Mouse (Mus musculus) heart, postnatal 0 days (tissue): Measurements from ENCODE around the gene Arl15. TPM values are rescaled to one million over a fixed set of nuclear protein-coding genes. Genes with fewer than 3 reads are reported as not detected.

Source experiments
- ATAC-seq: fragments of 200-750 bp; cut with Nextera tagmentation; 2 replicates; pipeline ENCODE4 v1.8.0; 2017; ENCODE audit warnings: low read depth, moderate number of reproducible peaks, moderate library complexity; ENCODE audit not compliant: insufficient read depth
- DNase-seq: peaks from one replicate; pipeline ENCODE4 v3.0.0-alpha.2; 2016; ENCODE audit warnings: low spot score
- H3K27ac ChIP-seq: fragments of 300-500 bp; sonication (generic); 2 replicates; pipeline ENCODE4 v1.5.1; 2014; ENCODE audit warnings: low read depth, mild to moderate bottlenecking
- H3K27me3 ChIP-seq: fragments of 300-500 bp; sonication (generic); 2 replicates; pipeline ENCODE4 v1.6.1; 2014; ENCODE audit warnings: low read length, mixed read lengths; ENCODE audit not compliant: control insufficient read depth, insufficient read depth
- H3K36me3 ChIP-seq: fragments of 300-500 bp; sonication (generic); replicated peaks from 2 replicates; pipeline ENCODE4 v1.6.1; 2014; ENCODE audit warnings: low read length, mixed read lengths; ENCODE audit not compliant: control insufficient read depth, insufficient read depth
- H3K4me1 ChIP-seq: fragments of 300-500 bp; sonication (generic); 2 replicates; pipeline ENCODE4 v1.6.1; 2014; ENCODE audit warnings: antibody characterized with exemption; ENCODE audit not compliant: control insufficient read depth, insufficient read depth
- H3K4me2 ChIP-seq: fragments of 300-500 bp; sonication (generic); 2 replicates; pipeline ENCODE4 v1.6.1; 2014; ENCODE audit warnings: low read depth, mild to moderate bottlenecking, low read length, moderate library complexity
- H3K4me3 ChIP-seq: fragments of 300-500 bp; sonication (generic); 2 replicates; pipeline ENCODE4 v1.5.1; 2014; ENCODE audit warnings: low read depth, low read length
- H3K9ac ChIP-seq: fragments of 300-500 bp; sonication (generic); replicated peaks from 2 replicates; pipeline ENCODE4 v1.6.1; 2014; ENCODE audit warnings: low read depth, low read length, mixed read lengths
- H3K9me3 ChIP-seq: fragments of 300-500 bp; sonication (generic); replicated peaks from 2 replicates; pipeline ENCODE4 v1.6.1; 2016; ENCODE audit warnings: low read length; ENCODE audit not compliant: control insufficient read depth
- CTCF ChIP-seq: IDR thresholded peaks from 2 replicates; pipeline ENCODE4 v1.5.1; 2016; ENCODE audit warnings: antibody characterized with exemption, control low read depth, low read depth
- EP300 ChIP-seq: IDR thresholded peaks from 2 replicates; pipeline ENCODE4 v1.6.1; 2016; ENCODE audit warnings: antibody characterized with exemption, low read depth
- WGBS: fragments of 180-500 bp; shearing (Covaris S2); extraction: QIAGEN DNeasy Blood & Tissue Kit; methylation state at CpG from one replicate; pipeline ENCODE4 v1.1.7; 2014; 5-methylcytosine and 5-hydroxymethylcytosine counted together
- polyA plus RNA-seq: library from polyadenylated mRNA; unstranded; fragments of >200 nt; fragmentation: Nextera tagmentation; extraction: Ambion mirVana; gene quantifications from 2 replicates; pipeline ENCODE4 v1.2.1, GENCODE M21; 2015
- total RNA-seq: library from RNA; depleted of rRNA; stranded (reverse); fragments of >200 nt; gene quantifications from 2 replicates; pipeline ENCODE4 v1.2.3, GENCODE M21; 2014; ENCODE audit warnings: low replicate concordance

Arl15 gene
- total and polyA plus RNA-seq, 2 experiments from 2014 or later, result 3.9 to 16.5 TPM

DNA sequence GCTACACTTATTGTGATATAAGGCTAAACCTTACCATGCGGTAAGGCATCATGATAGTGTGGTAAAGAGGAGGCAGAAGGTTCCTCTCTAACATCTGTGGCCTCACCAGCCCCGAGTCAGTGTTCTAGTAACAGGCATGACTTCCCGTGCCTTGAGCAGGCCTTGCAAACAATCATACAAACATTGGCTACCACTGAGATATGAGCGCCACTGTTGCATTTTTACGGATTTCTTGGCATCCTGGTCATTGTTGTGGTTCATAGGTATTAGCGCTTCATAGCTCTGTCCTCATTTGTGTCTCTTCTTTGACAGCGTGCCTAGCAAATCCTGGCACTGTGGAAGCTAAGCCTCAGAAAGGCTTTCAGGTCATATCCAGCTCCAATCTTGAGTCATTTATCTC is 24.7 kb downstream of the Arl15 start:
- no peak for TF ChIP-seq CTCF
- TF ChIP-seq EP300, result no peak
- H3K36me3 ChIP-seq, result no peaks in the 10 kb centered on the region
- no peak for ATAC-seq

DNA sequence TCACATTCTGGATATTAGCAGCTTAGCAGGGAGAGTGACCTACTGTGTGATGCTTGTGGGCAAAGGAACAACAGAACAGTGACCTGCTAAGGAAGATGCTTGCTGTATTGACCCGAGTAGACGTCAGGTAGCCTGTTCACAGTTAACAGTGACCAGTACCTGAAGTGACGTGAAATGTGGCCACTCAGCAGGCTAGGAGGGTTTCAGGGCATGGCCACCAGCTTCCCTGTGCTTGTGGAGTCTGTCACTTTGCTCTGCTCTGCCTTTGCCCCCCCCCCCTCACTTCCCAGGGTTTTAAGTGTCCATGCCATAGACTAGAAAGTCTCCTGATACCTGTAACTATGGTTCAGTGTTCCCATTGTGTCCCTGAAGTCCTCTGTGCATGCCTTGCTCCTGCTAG is 25.9 kb downstream of the Arl15 start:
- Histone ChIP-seq H3K27ac (no peak overlapping the region), H3K4me1 (no peaks in the 10 kb centered on the region), H3K9ac (no peak overlapping the region), H3K27me3 (no peaks in the 10 kb centered on the region), H3K9me3 (no peaks in the 10 kb centered on the region), H3K36me3 (no peaks in the 10 kb centered on the region), H3K4me3 (no peak overlapping the region), H3K4me2 (no peak overlapping the region)
- TF ChIP-seq CTCF, result no peak
- ATAC-seq (no peak), DNase-seq (no peak)
- WGBS, result 81% methylated on average over 3 of the region's 3 CpGs

More for the DNA sequence above, 24.7 kb downstream of the Arl15 start:
- Histone ChIP-seq H3K4me1 (no peaks in the 10 kb centered on the region), H3K4me3 (no peak overlapping the region), H3K4me2 (no peak overlapping the region), H3K27me3 (no peaks in the 10 kb centered on the region), H3K27ac (no peak overlapping the region), H3K9ac (no peak overlapping the region), H3K9me3 (no peaks in the 10 kb centered on the region)
- 90% methylated on average over 7 of the region's 7 CpGs for WGBS
- DNase-seq, result no peak

DNA sequence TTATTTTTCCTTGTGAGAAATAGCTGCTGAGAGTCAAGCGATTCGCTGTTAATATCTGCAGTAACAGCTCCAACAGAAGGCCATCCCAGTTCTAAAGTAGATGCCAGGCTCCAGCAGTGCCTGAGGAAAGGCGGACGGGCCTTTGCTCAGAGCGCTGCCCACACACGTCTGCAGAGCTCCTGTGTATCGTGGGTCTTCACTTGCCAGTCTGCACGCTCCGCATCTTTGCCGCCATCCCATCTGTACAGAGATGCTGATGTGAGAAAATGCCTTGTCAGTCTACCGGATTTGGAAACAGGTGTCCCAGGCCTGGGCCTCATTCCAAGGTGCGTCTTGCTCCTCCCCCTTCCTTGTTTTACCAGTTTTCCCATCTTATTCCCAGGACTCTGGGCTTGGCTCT is 27.6 kb downstream of the Arl15 start:
- no peak for ATAC-seq
- DNase-seq, result no peak
- Histone ChIP-seq H3K9me3 (no peaks in the 10 kb centered on the region), H3K4me1 (no peaks in the 10 kb centered on the region), H3K27me3 (no peaks in the 10 kb centered on the region), H3K4me2 (no peak overlapping the region), H3K9ac (no peak overlapping the region), H3K36me3 (no peaks in the 10 kb centered on the region), H3K4me3 (no peak overlapping the region), H3K27ac (no peak overlapping the region)
- WGBS, result 91% methylated on average over 12 of the region's 12 CpGs
- TF ChIP-seq EP300 (no peak), CTCF (no peak)

GRCm38 (mm10) chr13:113824027-113824426 is 29.7 kb downstream of the Arl15 start:
- H3K4me3 ChIP-seq, result no peak overlapping the region
- no peaks in the 10 kb centered on the region for H3K9me3 ChIP-seq
- TF ChIP-seq EP300 (no peak), CTCF (no peak)
- ATAC-seq (no peak), DNase-seq (no peak)
- H3K27me3 ChIP-seq, result no peaks in the 10 kb centered on the region
- no peak overlapping the region for H3K4me2 ChIP-seq
- no peaks in the 10 kb centered on the region for H3K36me3 ChIP-seq
- H3K9ac ChIP-seq, result no peak overlapping the region
- WGBS, result 49% methylated on average over 3 of the region's 3 CpGs
- H3K27ac ChIP-seq, result no peak overlapping the region
- H3K4me1 ChIP-seq, result no peaks in the 10 kb centered on the region

DNA sequence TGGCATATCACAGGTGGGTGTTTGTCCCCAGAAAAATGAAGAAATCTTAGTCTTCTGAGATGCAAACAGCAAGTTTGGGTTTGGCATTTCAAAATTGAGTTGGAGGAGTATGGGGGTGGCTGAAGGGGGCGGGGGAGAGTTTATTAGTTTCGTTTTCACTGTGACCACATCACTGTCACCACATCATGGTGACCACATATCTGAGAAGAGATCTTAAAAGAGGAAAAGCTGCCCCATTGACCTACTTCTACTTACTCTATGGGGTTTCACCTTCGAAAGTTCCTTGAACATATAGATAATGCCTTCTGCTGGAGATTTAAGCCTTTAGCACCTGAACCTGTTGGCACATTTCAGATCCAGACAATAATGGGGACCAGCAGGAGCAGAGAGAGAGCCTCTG is 34.3 kb downstream of the Arl15 start:
- WGBS, result 76% methylated on average over 3 of the region's 3 CpGs
- DNase-seq, result no peak
- no peaks in the 10 kb centered on the region for H3K27me3 ChIP-seq
- H3K27ac ChIP-seq, result no peak overlapping the region
- ATAC-seq, result no peak
- H3K4me2 ChIP-seq, result no peak overlapping the region
- no peak overlapping the region for H3K9ac ChIP-seq
- H3K9me3 ChIP-seq, result no peaks in the 10 kb centered on the region
- TF ChIP-seq EP300, result no peak
- no peak for TF ChIP-seq CTCF
- H3K4me3 ChIP-seq, result no peak overlapping the region
- H3K36me3 ChIP-seq, result no peaks in the 10 kb centered on the region
- H3K4me1 ChIP-seq, result no peaks in the 10 kb centered on the region

- H3K4me3 ChIP-seq, result no peak overlapping the region
- no peaks in the 10 kb centered on the region for H3K36me3 ChIP-seq
- no peak overlapping the region for H3K4me2 ChIP-seq
- no peak for TF ChIP-seq EP300
- TF ChIP-seq CTCF, result no peak
- H3K9me3 ChIP-seq, result no peaks in the 10 kb centered on the region
- no peak for ATAC-seq
- H3K27me3 ChIP-seq, result no peaks in the 10 kb centered on the region
- H3K4me1 ChIP-seq, result no peaks in the 10 kb centered on the region
- WGBS, result 73% methylated on average over 2 of the region's 2 CpGs
- H3K27ac ChIP-seq, result no peak overlapping the region
- H3K9ac ChIP-seq, result no peak overlapping the region
- no peak for DNase-seq
These were observed 34.8 kb downstream of the Arl15 start for GRCm38 (mm10) chr13:113829079-113829478.
